Mouse (Mus musculus) heart, postnatal 14 days (tissue): ENCODE measurements around the gene Ell. TPM values are rescaled to one million over a fixed set of nuclear protein-coding genes. Genes with fewer than 3 reads are reported as not detected.

ENCODE experiments used
- DNase-seq, 2 experiments: peaks; one replicate each; pipeline ENCODE4 v3.0.0; 2021 to 2022
- intact Hi-C: fragments of 180-260 bp; cut with DNase I; formaldehyde crosslinking; loops from one replicate; pipeline ENCODE4 v1.15.1; 2025
- long read RNA-seq, 2 experiments: library from polyadenylated mRNA; stranded (forward); transcript quantifications; one replicate each; pipeline ENCODE4 v2.0.0; 2021
- total RNA-seq, 2 experiments: library from RNA; stranded (reverse); gene quantifications; 2 replicates each; pipeline ENCODE4 v1.2.3; 2021

Ell gene
- total RNA-seq, result 10 to 100 TPM; 15.5 to 16.5 TPM
- long read RNA-seq, experiment 1, transcript Ell-201 (12 exons, 3,072 nt), result major isoform, 13 of 19 reads
- long read RNA-seq, experiment 1, partial matches to known transcripts, result 2 of 19 reads
- long read RNA-seq, experiment 1, other reads (novel, unspliced or antisense), result 4 of 19 reads
- long read RNA-seq, experiment 2, transcript Ell-201 (12 exons, 3,072 nt), result major isoform, 18 of 28 reads
- long read RNA-seq, experiment 2, partial matches to known transcripts, result 5 of 28 reads
- long read RNA-seq, experiment 2, other reads (novel, unspliced or antisense), result 5 of 28 reads

DNA sequence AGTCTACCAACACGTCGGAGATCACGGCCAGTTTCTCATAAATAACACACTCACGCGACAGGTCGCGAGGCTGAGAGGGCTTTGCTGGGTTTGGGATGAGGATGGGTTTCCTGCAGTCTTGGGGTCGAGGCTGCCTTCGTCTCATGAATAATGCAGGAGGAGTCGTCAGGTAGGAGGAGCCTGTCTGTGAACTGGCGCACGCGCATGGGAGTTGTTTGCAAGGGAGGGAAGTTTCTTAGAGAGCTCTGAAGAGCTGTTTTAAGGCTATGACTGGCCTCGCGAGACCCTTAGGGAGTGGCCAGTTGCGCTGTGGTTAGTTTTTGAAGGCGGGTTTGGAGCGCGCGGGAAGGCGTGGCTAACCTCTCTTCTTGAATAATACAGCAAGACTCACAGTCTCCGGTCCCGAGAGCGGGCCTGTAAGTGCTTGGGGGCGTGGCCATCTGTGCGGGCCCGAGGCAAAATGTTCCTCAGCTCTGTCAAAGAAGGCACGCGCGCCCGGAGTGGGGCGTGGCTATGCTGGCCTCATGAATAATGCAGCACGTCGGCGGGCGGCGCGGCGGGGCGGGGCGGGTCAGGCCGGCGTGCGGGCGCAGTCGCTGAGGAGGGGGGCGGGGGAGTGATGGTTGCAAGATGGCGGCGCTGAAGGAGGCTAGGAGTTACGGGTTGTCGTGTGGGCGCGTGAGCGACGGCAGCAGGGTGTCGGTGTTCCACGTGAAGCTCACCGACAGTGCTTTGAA, at the start of gene Ell:
TSS of gene Ell (plus strand) at position 381 of the 737 bp plus-strand sequence.
- peak; percentile 99 to 100 for DNase-seq
- intact Hi-C loops, result loop anchor here (1.0 kb wide), 1 partner anchor 29 kb away; the partner anchor contains the start of gene Uba52

DNA sequence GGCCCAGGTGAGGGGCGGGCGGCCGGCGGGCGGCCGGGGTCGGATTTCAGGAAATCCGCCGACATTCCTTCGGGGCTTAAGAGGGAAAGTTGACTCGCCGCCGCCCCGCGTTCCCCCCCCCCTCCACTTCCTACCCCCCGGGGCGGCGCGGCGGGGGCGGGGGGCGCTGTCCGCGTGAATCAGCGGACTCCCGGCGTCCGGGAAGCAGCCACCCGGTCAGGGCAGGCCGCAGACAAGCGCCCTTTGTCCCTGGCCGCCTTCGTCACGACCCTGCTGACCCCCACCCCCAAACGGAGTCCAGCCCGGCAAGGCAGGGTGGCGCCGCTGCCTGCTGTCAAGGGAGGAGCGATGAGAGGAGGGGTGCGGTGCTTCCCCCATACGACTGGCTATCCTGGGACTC, 49.7 kb upstream of the Ell start:
- intact Hi-C loops, result no loop called here

DNA sequence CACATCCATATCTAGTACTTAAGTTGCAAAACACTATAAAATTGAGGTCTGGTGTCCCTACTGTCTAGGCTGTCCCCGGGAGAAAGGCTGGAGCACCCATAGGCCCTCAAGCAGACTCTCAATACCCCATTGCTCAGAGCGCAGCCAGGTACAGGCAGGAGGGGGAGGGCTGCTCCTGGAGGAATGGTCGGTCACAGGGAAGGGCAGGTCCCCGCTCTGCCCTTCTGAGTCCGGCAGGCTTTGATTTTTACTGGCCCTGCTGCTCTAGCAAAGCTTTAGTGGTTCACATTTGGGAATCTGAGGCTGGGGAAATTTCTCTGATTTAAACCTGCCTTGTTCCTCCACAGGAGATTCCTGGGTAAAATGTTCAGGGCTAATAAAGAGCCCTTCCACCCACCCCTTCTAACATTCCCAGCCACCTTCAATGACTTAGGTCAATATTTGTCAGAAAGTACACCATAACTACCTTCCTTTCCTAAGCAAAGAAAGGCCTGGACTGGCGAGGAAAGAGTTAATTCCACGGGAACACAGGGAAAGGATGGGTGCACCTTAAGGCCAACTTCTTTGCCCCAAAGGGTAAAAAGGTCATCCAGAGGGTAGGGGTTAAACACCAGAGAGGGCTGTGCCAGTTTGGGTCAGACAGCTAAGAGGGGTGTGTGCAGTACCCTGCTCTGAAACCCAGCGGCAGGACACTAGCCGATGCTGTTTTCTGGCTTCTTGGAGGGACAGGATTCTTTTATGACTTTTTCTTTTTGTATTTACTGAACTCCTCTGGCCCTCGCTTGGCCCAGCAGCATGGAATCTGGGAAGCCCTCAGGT, 49.0 kb upstream of the Ell start:
- no peak for DNase-seq
- intact Hi-C loops, result no loop called here

More for the DNA sequence above, 49.7 kb upstream of the Ell start:
- no peak for DNase-seq

DNA sequence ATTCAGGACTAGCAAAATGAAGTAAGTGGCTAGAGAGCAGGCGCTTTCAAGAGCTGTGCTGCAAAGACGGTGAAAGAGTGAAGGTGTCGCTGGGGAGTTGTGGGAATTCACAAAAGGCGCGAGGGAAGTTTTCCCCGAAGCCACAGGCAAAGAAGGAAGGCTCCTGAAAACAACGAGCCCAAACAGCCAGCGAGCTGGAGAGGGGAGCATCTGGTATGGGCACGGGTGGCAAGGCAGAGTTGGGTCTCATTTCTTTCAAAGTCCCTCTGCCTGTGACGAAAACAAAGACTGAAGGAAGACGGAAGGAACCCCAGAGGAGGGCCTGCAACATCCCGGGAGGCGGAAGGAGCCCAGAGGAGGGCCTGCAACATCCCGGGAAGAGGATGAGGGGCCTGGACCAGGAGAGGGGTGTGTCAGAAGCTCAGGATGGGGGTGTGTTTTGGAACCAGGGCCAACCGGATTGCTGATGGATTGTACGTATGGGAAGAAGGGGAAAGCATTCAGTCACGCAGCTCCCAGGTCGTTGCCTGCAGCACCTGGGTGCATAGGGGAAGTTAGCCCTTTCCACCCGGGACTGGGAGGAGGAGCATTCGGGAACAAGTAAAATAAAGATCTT, 48.3 kb upstream of the Ell start:
- intact Hi-C loops, result no loop called here
- DNase-seq, result no peak

DNA sequence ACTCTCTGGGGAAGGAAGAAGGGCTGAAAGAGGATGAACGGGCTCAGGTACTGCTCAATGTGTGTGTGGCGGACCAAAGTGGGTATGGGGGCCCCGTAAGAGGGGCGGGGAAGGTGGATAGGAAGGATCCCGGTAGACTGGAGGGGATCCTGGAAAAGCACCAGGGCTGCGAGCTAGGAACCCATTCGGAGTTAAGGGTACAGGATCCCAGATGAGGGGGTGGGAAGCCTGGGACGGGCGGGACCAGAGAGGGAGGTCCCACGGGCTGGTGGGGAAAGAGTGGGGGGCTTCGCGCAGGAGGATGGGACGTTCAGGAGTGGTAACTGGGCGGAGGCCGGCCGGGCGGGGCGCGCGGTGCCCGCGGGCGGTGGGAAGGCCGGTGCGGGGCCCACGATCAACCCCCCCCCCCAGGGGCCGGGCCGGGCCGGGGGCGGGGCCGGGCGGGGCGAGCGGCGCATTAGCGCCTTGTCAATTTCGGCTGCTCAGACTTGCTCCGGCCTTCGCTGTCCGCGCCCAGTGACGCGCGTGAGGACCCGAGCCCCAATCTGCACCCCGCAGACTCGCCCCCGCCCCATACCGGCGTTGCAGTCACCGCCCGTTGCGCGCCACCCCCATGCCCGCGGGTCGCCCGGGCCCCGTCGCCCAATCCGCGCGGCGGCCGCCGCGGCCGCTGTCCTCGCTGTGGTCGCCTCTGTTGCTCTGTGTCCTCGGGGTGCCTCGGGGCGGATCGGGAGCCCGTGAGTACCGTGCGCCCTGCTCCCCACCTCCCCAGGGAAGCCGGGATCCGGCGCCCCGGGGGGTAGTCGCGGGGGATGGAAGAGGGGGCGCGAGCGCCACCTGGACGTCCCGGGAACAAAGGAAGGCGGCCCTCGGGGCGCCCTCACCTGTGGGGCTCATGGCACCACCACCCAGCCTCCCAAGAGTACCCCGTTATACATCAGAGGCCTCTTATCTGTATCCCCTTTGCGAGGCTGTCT, 46.3 kb upstream of the Ell start, which contains the start of gene Crlf1:
TSS of gene Crlf1 (plus strand) at position 495 of the 977 bp plus-strand sequence.
- intact Hi-C loops, result no loop called here
- DNase-seq, result no peak

DNA sequence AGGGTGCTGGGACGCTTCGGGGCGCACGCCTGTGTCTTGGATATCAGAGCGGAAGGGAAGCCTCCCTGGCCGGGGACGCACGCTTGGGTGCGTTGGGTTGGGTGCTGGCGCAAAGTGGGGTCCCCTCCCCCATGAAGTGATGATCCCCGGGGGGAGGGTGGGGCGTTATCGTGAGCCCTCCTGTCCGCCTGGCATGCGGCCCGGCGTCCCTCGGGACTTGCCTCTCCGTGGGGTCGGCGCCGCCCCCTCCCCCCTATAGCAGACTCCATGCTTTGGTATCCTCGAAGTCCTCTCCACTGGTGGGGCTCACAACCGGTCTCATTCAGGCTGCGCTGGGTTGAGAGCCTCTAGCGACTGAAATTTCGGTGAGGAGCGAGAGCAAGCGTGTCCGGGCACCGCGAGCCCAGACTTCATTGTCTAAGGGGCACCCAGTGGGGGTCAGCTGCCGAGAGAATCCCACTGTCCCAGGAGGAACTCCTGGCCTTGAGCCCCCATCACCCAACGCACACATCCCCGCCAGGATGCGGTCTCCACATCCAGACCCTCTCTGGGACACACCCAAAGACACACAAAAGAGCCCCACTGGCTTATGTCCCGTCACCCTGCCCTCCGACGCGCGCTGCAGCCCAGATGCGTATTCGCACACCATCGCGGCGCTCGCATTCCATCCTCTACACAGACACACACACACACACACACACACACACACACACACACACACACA, 45.4 kb upstream of the Ell start:
- intact Hi-C loops, result no loop called here
- DNase-seq, result no peak

DNA sequence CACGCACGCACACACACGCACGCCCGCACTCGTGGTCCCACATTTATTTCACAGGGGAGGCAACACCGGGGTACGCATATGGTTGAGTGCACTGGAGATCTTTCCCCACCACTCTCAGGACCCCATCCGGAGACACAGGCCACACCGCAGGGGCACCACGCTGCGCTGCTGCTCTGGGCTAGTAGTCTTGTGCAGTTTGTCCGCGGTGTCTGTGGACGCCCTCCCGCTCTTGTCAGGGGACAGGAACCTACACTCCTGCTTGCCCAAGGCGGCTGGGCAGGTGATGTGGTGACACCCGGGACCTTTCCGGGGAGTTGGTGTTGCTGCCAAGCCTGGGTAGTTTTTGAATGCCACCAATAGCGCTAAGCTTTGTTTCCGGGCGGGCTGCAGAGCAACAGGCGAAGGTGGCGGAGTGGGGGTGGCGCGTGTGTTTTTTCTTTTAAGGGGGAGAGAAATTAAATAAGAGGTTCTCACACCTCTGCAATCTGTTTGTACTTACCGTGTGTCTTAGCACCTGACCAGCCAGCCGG, 44.8 kb upstream of the Ell start:
- intact Hi-C loops, result no loop called here
- DNase-seq, result no peak

DNA sequence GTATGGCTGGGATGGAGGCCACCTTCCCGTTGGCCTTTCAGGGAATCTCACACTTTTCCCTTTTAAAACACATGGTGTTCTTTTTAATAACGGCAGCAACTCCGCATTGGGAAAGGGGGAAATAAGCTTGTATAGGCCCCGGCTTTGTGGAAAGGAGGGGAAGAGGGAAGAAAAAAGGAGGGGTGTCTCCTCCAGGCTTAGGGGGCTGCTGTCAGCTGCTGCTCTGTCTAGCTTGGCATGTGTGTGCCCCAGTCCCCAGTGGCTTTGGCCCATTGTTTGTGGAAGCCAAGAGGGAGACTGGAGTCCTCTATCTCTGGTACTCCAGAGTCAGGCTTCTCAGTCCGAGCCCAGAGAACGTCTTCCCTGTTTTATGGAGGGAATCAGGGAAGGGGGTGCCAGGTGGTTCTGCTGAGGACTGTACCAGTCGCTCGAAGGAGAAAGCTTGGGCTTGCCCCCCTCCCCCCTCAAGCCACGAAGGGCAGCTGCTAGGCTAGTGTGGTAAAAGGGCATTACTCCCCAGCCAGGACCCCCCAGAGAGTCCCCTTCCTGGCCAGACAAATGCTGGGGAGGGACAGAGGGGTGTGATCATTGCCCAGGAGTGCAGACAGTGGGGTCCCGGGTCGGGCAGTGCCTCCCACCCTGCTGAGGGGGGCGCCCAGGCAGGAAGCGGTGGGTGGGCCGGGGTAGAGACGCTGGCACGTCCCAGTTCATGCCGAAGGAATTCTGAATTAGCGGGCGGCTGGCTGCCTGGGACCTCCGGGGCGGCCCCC, 44.1 kb upstream of the Ell start:
- DNase-seq, result no peak
- intact Hi-C loops, result no loop called here

DNA sequence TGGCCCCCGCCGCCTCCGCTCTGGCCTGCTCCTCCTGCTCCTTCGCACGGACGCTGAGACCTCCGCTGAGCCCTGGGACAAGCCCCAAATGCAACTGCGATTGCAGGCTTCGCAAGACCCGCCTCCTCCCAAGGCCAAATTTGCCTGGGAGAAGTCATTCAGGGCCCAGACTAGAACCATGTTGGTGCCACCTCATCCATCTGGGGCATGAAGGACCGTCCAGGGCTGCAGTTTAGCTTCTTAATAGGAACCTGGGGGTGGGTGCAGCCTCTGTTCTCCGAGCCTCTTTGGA, 43.5 kb upstream of the Ell start:
- intact Hi-C loops, result no loop called here

DNA sequence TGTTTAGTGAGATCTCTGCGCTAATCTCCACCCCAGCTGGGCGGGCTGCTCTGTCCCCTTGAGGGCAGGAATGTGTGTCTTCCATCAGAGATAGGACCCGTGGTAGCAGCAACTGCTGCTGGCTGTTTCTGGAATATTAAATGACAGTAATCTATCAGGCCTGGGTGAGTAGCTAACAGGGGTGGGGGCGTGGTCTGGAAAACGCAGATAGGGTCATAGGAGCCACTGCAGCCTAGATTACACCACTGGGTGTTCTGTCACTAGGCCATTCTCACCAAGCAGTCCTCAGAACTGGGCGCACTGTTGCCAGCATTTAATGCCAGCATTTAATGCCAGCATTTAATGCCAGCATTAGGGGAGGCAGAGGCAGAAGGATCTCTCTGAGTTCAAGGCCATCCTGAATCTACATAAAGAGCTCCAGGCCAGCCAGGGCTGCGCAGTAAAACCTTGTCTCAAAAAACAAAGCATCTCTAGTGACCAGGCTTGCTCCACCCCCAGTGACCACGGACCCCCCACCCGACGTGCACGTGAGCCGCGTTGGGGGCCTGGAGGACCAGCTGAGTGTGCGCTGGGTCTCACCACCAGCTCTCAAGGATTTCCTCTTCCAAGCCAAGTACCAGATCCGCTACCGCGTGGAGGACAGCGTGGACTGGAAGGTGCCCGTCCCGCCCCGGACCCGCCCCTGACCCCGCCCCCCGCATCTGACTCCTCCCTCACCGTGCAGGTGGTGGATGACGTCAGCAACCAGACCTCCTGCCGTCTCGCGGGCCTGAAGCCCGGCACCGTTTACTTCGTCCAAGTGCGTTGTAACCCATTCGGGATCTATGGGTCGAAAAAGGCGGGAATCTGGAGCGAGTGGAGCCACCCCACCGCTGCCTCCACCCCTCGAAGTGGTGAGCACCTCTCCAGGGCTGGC, 38.6 kb upstream of the Ell start:
- DNase-seq, result no peak
- intact Hi-C loops, result loop anchor here (5.0 kb wide), 3 partner anchors 33 to 158 kb away; partner anchors contain the start of gene Crtc1

More for the DNA sequence above, 43.5 kb upstream of the Ell start:
- no peak for DNase-seq

DNA sequence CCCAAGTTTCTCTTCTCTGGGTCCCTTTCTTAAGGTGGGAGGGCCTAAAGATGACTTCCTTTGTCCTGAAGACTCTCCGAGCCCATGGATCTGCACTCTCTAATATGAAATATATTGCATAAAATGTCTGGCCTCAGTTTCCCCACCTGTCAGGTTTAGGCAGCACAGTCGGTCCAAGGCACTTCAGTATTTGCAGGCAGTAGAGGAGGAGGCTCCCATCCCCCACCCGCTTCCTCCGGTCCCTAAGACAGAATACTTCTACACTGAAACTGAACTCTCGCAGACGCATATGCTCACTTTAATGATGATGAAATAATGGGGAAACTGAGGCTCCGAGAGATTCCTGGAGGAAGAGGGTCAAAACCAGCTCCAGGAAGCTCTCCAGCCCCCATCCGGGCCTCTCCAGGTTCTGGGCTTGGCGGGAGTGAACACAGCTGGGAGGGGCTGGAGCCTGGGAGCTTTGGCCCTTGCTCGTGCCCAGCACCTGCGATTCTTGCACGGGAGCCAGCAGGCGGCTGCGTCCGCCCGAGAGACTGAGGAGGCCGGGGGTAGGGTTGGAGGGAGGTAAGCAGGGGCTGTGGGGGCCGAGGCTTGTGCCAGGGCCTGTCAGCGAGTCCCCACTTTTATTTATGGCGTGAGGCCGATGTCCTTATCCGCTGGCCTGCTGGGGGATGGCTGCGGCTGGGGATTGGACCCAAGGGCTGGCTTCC, 37.3 kb upstream of the Ell start:
- peak; percentile 60 to 65 for DNase-seq
- intact Hi-C loops, result loop anchor here (2.0 to 5.0 kb wide), 4 partner anchors 35 to 160 kb away; partner anchors contain the start of gene Crtc1

DNA sequence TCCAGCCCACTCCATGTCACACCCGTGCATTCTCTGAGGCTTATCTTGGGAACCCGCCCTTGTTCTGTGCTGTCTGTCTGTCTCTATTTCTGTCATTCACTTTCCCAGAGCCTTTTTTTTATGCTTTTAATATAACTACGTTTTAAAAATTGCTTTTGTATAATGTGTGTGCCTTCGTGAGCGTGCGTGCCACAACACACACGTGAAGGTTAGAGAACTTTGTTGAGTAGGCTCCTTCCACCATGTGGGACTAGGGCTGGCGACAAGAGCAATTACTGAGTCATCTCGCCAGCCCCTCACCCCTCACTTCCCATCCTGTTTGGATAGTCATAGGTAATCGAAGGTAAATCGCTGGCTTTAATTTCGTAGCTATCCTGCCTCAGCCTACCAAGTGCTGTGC, 36.7 kb upstream of the Ell start:
- DNase-seq, result no peak
- intact Hi-C loops, result loop anchor here (2.0 to 5.0 kb wide), 4 partner anchors 35 to 160 kb away; partner anchors contain the start of gene Crtc1

DNA sequence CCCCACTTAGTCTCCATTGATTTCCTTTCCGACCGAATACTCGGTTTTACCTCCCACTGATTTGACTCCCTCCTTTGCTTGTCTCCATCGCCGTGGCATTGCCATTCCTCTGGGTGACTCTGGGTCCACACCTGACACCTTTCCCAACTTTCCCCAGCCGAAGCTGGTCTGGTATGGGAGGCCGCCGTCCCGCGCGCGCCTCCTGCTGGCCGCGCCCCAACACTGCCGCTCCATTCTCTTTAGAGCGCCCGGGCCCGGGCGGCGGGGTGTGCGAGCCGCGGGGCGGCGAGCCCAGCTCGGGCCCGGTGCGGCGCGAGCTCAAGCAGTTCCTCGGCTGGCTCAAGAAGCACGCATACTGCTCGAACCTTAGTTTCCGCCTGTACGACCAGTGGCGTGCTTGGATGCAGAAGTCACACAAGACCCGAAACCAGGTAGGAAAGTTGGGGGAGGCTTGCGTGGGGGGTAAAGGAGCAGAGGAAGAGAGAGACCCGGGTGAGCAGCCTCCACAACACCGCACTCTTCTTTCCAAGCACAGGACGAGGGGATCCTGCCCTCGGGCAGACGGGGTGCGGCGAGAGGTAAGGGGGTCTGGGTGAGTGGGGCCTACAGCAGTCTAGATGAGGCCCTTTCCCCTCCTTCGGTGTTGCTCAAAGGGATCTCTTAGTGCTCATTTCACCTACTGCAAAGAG, 36.1 kb upstream of the Ell start:
- DNase-seq, result peak; percentile 78 to 85
- intact Hi-C loops, result loop anchor here (1.0 to 5.0 kb wide), 5 partner anchors 36 to 161 kb away; partner anchors contain the start of gene Crtc1

DNA sequence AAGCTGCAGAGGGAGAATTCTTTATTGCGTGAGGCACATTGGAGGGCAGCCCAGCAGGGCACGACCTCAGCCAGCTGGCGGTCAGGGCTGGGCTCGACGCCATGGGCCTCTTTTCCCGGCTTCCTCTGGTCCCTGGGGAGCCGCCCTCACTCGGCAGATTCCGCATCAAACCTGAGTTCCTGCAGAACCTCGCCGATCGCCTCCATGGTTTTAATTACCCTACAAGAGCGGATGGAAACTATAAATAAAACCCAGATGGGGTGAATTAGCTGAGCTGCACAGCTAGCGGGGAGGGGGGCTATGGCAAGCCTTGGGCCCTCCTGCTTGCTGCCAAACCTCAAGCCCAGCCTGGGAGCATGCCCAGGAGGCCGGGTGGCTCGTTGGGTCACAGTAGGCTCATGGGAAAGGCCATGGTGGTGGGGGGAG, 35.0 kb upstream of the Ell start:
- DNase-seq, result peak; percentile 77 to 83
- intact Hi-C loops, result loop anchor here (5.0 kb wide), 3 partner anchors 37 to 162 kb away; partner anchors contain the start of gene Crtc1

DNA sequence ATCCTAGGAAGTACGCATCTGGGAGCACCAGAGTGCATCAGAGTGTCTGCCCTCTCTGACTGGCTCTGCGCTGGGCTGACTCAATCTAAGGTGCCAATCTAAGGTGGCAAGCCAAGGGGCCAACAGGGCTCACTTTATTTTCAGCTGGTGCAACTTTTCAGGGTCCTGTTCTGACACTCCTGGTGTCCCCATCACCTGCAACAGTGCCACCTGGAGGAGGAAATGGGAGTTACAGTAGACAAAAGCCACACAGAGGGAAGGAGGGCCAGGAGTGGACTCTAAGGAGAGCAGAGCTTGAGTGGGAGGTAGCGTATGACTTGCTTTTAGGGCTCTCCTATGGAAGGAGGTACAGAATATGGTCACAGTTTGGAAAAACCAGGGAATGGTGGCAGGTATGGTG, 34.4 kb upstream of the Ell start:
- peak; percentile 78 to 92 for DNase-seq
- intact Hi-C loops, result loop anchor here (5.0 kb wide), 3 partner anchors 38 to 163 kb away; partner anchors contain the start of gene Crtc1
